Mouse (Mus musculus): Measurements from ENCODE around the gene Hs6st1. TPM values are rescaled to one million over a fixed set of nuclear protein-coding genes. Genes with fewer than 3 reads are reported as not detected.
A peak's percentile ranks its signal among the peaks of the same experiment; 100 is the strongest.

Hs6st1 gene
- polyA plus RNA-seq, 1 experiment = 47.6 TPM

GRCm38 (mm10) chr1:36148809-36149208 lies 80.6 kb downstream of the Hs6st1 start:
- Histone ChIP-seq H3K27ac (ENCODE audit: control insufficient read depth, insufficient read depth, low read depth, low read length, poor library complexity) (no peak overlapping the region), H3K4me3 (replicated peaks; ENCODE audit: control insufficient read depth, low read depth, low read length) (no peak overlapping the region), H3K4me1 (ENCODE audit: control insufficient read depth, insufficient read depth, low read length) (no peaks in the 10 kb centered on the region)
- 18% methylated on average over 2 of the region's 2 CpGs for WGBS
- TF ChIP-seq CTCF (IDR thresholded peaks at IDR 0.05; ENCODE audit: control insufficient read depth, insufficient read depth, low read length) (no peak), POLR2A (IDR thresholded peaks at IDR 0.05; ENCODE audit: borderline replicate concordance, control insufficient read depth, low read depth, low read length) (no peak)

- 45% methylated on average over 1 of the region's 1 CpGs for WGBS
- Histone ChIP-seq H3K4me1 (ENCODE audit: control insufficient read depth, insufficient read depth, low read length) (no peaks in the 10 kb centered on the region), H3K27ac (ENCODE audit: control insufficient read depth, insufficient read depth, low read depth, low read length, poor library complexity) (no peak overlapping the region), H3K4me3 (replicated peaks; ENCODE audit: control insufficient read depth, low read depth, low read length) (no peak overlapping the region)
- peak; percentile 68 for TF ChIP-seq CTCF (IDR thresholded peaks at IDR 0.05; ENCODE audit: control insufficient read depth, insufficient read depth, low read length)
- TF ChIP-seq POLR2A (IDR thresholded peaks at IDR 0.05; ENCODE audit: borderline replicate concordance, control insufficient read depth, low read depth, low read length) = no peak
Observed at GRCm38 (mm10) chr1:36149411-36149810, 81.2 kb downstream of the Hs6st1 start.

Other genes with a start within 250 kb of the Hs6st1 start
- gene Uggt1, start 176.3 kb downstream of the Hs6st1 start, polyA plus RNA-seq (2011; ENCODE audit: insufficient read depth, insufficient read length, low replicate concordance, missing spikeins) = 14.8 and 33.9 TPM in 2 replicates
- 33.7 and 62.7 TPM in 2 replicates for gene Neurl3, start 206.3 kb downstream of the Hs6st1 start, polyA plus RNA-seq (2011; ENCODE audit: insufficient read depth, insufficient read length, low replicate concordance, missing spikeins)
- gene Arid5a, start 239.3 kb downstream of the Hs6st1 start, polyA plus RNA-seq (2011; ENCODE audit: insufficient read depth, insufficient read length, low replicate concordance, missing spikeins) = 14.3 and 36.7 TPM in 2 replicates

All from bone marrow, adult 2 months (tissue).